Mouse (Mus musculus) limb, embryonic 13.5 days (tissue): ENCODE measurements around the gene Elmo2. TPM values are rescaled to one million over a fixed set of nuclear protein-coding genes. Genes with fewer than 3 reads are reported as not detected.

Source experiments
- ATAC-seq: fragments of 200-750 bp; cut with Nextera tagmentation; 2 replicates; pipeline ENCODE4 v1.8.0; 2017; ENCODE audit warnings: low read depth, moderate number of reproducible peaks, moderate TSS enrichment; ENCODE audit not compliant: low FRiP score
- H3K27ac ChIP-seq: fragments of 300-500 bp; sonication (generic); 2 replicates; pipeline ENCODE4 v1.5.1; 2015; ENCODE audit warnings: inconsistent platforms, mild to moderate bottlenecking, moderate library complexity
- H3K27me3 ChIP-seq: fragments of 300-500 bp; sonication (generic); 2 replicates; pipeline ENCODE4 v1.6.1; 2015; ENCODE audit warnings: mild to moderate bottlenecking, inconsistent platforms
- H3K36me3 ChIP-seq: fragments of 300-500 bp; sonication (generic); 2 replicates; pipeline ENCODE4 v1.6.1; 2015; ENCODE audit warnings: inconsistent platforms, mild to moderate bottlenecking, moderate library complexity
- H3K4me1 ChIP-seq: fragments of 300-500 bp; sonication (generic); 2 replicates; pipeline ENCODE4 v1.6.1; 2015; ENCODE audit warnings: inconsistent platforms
- H3K4me2 ChIP-seq: fragments of 300-500 bp; sonication (generic); replicated peaks from 2 replicates; pipeline ENCODE4 v1.6.1; 2015; ENCODE audit warnings: inconsistent platforms, mild to moderate bottlenecking, moderate library complexity
- H3K4me3 ChIP-seq: fragments of 300-500 bp; sonication (generic); 2 replicates; pipeline ENCODE4 v1.5.1; 2015; ENCODE audit warnings: moderate library complexity, mild to moderate bottlenecking, inconsistent platforms
- H3K9ac ChIP-seq: fragments of 300-500 bp; sonication (generic); 2 replicates; pipeline ENCODE4 v1.6.1; 2015; ENCODE audit warnings: mild to moderate bottlenecking, inconsistent platforms
- H3K9me3 ChIP-seq: fragments of 300-500 bp; sonication (generic); 2 replicates; pipeline ENCODE4 v1.6.1; 2016; ENCODE audit warnings: inconsistent platforms
- WGBS: fragments of 180-500 bp; shearing (Covaris S2); methylation state at CpG from one replicate; pipeline ENCODE4 v1.1.7; 2015; 5-methylcytosine and 5-hydroxymethylcytosine counted together
- polyA plus RNA-seq: library from polyadenylated mRNA; unstranded; fragments of >200 nt; fragmentation: Nextera tagmentation; extraction: Ambion mirVana; gene quantifications from 2 replicates; pipeline ENCODE4 v1.2.1, GENCODE M21; 2015

Elmo2 gene
- 83.0 and 86.4 TPM in 2 replicates for polyA plus RNA-seq

DNA sequence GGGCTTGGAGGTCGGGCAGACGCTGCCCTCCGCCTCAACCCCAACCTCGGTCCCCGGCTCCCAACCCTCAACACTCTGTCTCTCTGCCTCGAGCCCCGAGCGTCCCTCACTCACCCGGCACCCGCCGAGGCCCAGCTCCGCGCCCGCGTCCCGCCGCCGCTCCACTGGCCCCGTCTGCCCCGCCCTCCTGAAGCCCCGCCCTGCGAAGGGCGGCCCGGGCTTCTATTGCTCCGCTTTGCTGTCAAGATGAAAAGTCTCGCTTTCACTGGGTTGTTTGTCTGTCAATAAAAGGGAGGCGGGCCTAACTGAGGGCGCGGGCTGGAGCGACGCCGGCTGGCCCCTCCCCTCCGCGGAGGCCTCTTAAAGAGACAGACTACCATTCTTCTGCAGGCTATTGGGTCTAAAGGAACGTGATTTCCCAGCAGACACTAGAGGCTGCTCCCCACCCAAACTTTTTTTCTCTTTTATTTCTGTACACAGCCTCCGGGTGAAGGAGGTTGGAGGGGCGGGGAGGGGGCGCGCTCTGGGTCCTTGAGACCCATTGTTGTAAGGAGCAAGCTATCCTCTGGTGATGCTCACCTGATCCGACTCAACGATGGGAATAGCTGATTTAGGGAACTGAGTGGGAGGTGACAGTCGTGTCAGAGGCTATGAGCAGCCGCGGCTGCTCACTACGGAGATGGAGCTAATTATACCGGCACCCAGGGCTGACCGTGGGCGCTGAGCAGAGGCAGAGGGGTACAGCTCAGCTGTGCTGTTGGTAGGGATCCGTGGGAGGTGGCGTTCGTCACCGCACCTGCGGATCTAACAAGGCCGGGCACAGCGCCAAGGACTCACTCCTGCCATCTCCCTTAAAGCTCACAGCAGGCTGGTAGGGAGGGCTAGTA is at the start of gene Elmo2:
Gene Elmo2, minus strand, starts transcription at position 176 of the 887 bp plus-strand sequence.
- WGBS = under 1% methylated on average over 55 of the region's 55 CpGs
- peak within 1 kb of the TSS; percentile 94 for H3K4me2 ChIP-seq

GRCm38 (mm10) chr2:165376001-165376400 is 49.7 kb upstream of the Elmo2 start:
- ATAC-seq = no peak
- Histone ChIP-seq H3K9me3 (peaks cover 12% of the 10 kb centered on the region), H3K4me2 (no peak overlapping the region), H3K27me3 (no peaks in the 10 kb centered on the region), H3K36me3 (peaks cover 65% of the 10 kb centered on the region), H3K4me1 (no peaks in the 10 kb centered on the region), H3K4me3 (no peak overlapping the region), H3K9ac (no peak overlapping the region), H3K27ac (no peak overlapping the region)
- WGBS = 89% methylated on average over 4 of the region's 4 CpGs

More for the DNA sequence above, at the start of gene Elmo2:
- Histone ChIP-seq H3K9me3 (peaks cover 3% of the 10 kb centered on the region; the same call in 1 of the 2 replicates), H3K27ac (peak within 1 kb of the TSS; percentile 67), H3K4me1 (peaks cover 35% of the 10 kb centered on the region), H3K4me3 (peak within 1 kb of the TSS; percentile 94), H3K36me3 (0 out of 2 replicates have a peak, but pooled peaks cover 3% of the 10 kb centered on the region), H3K27me3 (0 out of 2 replicates have a peak, but pooled peaks cover 8% of the 10 kb centered on the region), H3K9ac (peak within 1 kb of the TSS; percentile 94)
- peak; percentile 100 for ATAC-seq

DNA sequence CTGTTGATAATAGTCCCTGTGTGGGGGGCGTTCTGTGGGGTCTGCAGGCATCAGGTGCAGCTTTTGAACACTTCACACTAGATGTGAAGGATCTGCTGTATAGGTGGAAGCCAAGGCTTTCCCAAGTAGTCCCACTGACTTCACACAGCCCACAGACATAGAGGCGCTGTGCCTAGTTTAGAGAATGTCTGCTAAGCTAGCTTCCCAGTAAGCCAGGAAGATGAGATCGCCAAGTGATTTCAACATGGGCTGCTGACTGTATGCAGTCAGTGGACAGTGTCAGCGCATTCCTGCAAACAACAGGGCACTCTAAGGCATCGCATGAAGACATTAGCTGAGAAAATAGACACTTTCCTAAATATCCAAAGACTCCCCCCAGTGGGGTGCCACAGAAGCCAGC is 49.2 kb upstream of the Elmo2 start:
- 89% methylated on average over 5 of the region's 5 CpGs for WGBS
- H3K27ac ChIP-seq = no peak overlapping the region
- no peak for ATAC-seq
- H3K4me1 ChIP-seq = no peaks in the 10 kb centered on the region
- H3K36me3 ChIP-seq = peaks cover 60% of the 10 kb centered on the region
- H3K9me3 ChIP-seq = peaks cover 7% of the 10 kb centered on the region
- H3K4me2 ChIP-seq = no peak overlapping the region
- no peak overlapping the region for H3K4me3 ChIP-seq
- no peaks in the 10 kb centered on the region for H3K27me3 ChIP-seq
- H3K9ac ChIP-seq = no peak overlapping the region

- peak overlapping the region; percentile 23; the same call in 1 of the 2 replicates for H3K4me2 ChIP-seq
- WGBS = 24% methylated on average over 3 of the region's 3 CpGs
- H3K36me3 ChIP-seq = peaks cover 20% of the 10 kb centered on the region
- no peak for ATAC-seq
- peaks cover 16% of the 10 kb centered on the region for H3K4me1 ChIP-seq
- H3K27ac ChIP-seq = no peak overlapping the region
- no peaks in the 10 kb centered on the region for H3K9me3 ChIP-seq
- H3K27me3 ChIP-seq = peaks cover 37% of the 10 kb centered on the region
- no peak overlapping the region for H3K9ac ChIP-seq
- no peak overlapping the region for H3K4me3 ChIP-seq
Measured at GRCm38 (mm10) chr2:165371066-165371465, 44.8 kb upstream of the Elmo2 start.

GRCm38 (mm10) chr2:165370348-165370747 is 44.1 kb upstream of the Elmo2 start:
- Histone ChIP-seq H3K27ac (no peak overlapping the region), H3K36me3 (peaks cover 12% of the 10 kb centered on the region), H3K4me2 (no peak overlapping the region), H3K4me1 (peaks cover 16% of the 10 kb centered on the region), H3K9me3 (no peaks in the 10 kb centered on the region), H3K9ac (no peak overlapping the region), H3K4me3 (no peak overlapping the region), H3K27me3 (peaks cover 41% of the 10 kb centered on the region)
- WGBS = 75% methylated on average over 3 of the region's 3 CpGs
- no peak for ATAC-seq

DNA sequence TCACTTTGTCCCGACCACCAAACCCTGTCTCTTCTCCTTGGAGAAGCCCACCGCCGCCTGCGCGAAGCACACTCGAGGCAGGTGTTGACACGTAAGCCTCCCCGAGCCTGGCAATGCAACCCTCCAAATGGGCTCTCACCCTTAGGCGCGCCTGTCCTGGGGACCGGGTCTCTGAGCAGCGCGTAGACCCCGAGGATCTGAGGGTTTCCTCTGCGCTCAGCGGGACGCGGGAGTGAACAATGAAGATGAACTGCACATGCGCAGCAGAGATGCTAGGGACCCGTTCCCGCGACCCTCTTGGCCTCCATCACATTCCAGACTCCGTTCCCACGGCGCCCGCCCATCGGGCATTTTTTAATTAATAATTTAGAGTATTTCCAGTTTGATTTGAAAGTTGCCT is 42.2 kb upstream of the Elmo2 start, which contains the start of gene Zfp663:
Gene Zfp663, minus strand, starts transcription at position 234 of the 400 bp plus-strand sequence.
- peak within 1 kb of the TSS; percentile 65 for H3K4me2 ChIP-seq
- H3K27me3 ChIP-seq = peaks cover 57% of the 10 kb centered on the region

DNA sequence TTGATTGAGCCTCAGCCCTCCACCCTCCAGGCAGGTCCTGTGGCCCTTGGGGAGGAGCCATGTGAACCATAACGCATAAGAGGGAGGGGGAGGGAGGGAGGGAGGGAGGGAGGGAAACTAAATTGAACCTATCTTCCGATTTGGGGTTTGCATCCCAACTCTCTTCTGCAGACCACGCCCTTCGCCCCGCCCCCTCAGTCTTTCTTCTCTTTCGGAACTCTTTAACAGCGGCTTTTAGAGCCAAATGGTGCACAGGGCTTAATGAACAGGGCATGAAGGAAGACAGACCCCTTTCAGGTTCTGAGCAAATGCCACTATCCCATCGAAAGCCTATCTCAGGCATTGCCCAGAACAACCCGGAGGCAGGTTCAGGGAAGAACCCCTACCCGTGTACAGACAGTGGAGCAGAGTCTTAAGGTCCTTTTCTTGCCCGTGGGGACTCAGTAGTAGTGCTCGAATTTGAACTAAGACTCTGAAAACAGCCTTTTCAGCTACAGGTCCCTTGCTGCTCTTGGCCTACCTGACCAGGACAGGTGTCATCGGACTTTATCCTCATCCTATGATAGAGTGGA is 41.7 kb upstream of the Elmo2 start:
- peaks cover 63% of the 10 kb centered on the region for H3K27me3 ChIP-seq
- 2% methylated on average over 13 of the region's 13 CpGs for WGBS

More for the DNA sequence above, 42.2 kb upstream of the Elmo2 start, which contains the start of gene Zfp663:
- H3K4me1 ChIP-seq = peaks cover 16% of the 10 kb centered on the region
- ATAC-seq = no peak
- no peak within 1 kb of the TSS for H3K27ac ChIP-seq
- 1% methylated on average over 27 of the region's 27 CpGs for WGBS
- H3K9ac ChIP-seq = no peak within 1 kb of the TSS; the same call in 1 of the 2 replicates
- no peaks in the 10 kb centered on the region for H3K9me3 ChIP-seq
- H3K36me3 ChIP-seq = no peaks in the 10 kb centered on the region
- H3K4me3 ChIP-seq = peak within 1 kb of the TSS; percentile 33

GRCm38 (mm10) chr2:165367047-165367520 is 40.8 kb upstream of the Elmo2 start:
- no peak for ATAC-seq
- peaks cover 16% of the 10 kb centered on the region for H3K4me1 ChIP-seq
- no peak overlapping the region for H3K27ac ChIP-seq
- H3K36me3 ChIP-seq = no peaks in the 10 kb centered on the region
- 8% methylated on average over 5 of the region's 8 CpGs for WGBS
- peaks cover 71% of the 10 kb centered on the region for H3K27me3 ChIP-seq
- no peak overlapping the region for H3K9ac ChIP-seq
- H3K9me3 ChIP-seq = no peaks in the 10 kb centered on the region
- H3K4me2 ChIP-seq = peak overlapping the region; percentile 37; the same call in 1 of the 2 replicates
- peak overlapping the region; percentile 17 for H3K4me3 ChIP-seq

More for the DNA sequence above, 41.7 kb upstream of the Elmo2 start:
- H3K27ac ChIP-seq = no peak overlapping the region
- no peaks in the 10 kb centered on the region for H3K9me3 ChIP-seq
- no peaks in the 10 kb centered on the region for H3K36me3 ChIP-seq
- peak overlapping the region; percentile 33 for H3K4me3 ChIP-seq
- H3K9ac ChIP-seq = no peak overlapping the region; the same call in 1 of the 2 replicates
- peak overlapping the region; percentile 65 for H3K4me2 ChIP-seq
- no peak for ATAC-seq
- H3K4me1 ChIP-seq = peaks cover 16% of the 10 kb centered on the region

DNA sequence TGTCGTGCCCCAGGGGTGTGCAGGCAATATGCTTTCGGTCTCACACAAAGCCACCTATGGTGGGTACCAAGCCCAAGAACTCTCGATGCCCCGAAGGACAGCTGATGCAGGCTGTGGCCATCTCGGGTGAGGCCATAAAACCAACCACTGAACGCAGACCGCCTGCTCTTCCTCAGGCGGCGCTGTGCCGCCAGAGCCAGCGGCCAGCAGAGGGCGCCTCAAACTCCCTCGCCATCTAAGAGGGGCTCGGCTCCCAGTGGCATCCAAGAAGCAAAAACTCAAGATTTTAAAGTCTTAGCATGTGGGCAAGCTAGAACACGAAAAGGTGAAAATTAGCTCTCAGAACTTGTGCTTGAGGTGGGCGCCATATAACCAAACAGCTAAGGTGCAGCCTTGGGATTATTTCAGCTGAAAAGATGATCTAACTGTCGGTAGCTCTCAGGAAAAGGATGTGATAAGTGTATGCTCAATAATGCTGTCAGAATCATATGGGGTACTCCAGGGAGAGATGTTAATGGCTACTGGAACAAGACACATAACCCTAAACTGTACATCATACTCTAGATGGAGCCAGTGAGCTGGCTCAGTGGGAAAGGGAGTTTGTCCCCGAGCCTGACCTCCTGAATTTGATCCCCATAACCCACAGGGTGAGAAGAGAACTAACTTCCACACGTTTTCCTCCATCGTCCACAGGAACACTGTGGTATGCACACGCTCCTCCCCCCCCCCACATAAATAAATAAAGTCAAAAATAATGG is 38.2 kb upstream of the Elmo2 start:
- Histone ChIP-seq H3K4me2 (peak overlapping the region; percentile 53), H3K9me3 (no peaks in the 10 kb centered on the region), H3K9ac (no peak overlapping the region), H3K36me3 (no peaks in the 10 kb centered on the region), H3K4me1 (peaks cover 16% of the 10 kb centered on the region), H3K27ac (no peak overlapping the region), H3K4me3 (peak overlapping the region; percentile 17), H3K27me3 (peaks cover 76% of the 10 kb centered on the region)
- WGBS = 14% methylated on average over 21 of the region's 21 CpGs
- ATAC-seq = no peak

DNA sequence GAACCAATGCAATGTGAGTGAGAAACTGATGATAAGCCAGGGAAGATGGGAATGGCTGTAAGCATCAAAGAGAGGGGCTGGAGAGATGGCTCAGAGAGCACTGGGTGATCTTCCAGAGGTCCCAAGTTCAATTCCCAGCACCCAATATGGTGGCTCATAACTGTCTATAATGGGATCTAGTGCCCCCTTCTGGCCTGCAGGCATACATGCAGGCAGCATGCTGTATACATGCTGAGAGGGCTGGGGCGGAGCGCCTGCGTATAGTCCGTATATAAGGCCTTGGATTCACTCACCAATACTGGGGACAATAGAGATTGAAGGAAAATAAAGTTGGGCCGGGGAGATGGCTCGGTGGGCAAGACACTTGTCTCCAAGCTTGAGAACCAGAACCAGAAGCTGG is 37.0 kb upstream of the Elmo2 start:
- peaks cover 66% of the 10 kb centered on the region for H3K27me3 ChIP-seq
- H3K36me3 ChIP-seq = no peaks in the 10 kb centered on the region
- no peak overlapping the region for H3K9ac ChIP-seq
- H3K4me1 ChIP-seq = peaks cover 12% of the 10 kb centered on the region
- no peak for ATAC-seq
- no peaks in the 10 kb centered on the region for H3K9me3 ChIP-seq
- WGBS = 78% methylated on average over 6 of the region's 6 CpGs
- no peak overlapping the region for H3K4me3 ChIP-seq
- no peak overlapping the region for H3K4me2 ChIP-seq
- H3K27ac ChIP-seq = no peak overlapping the region

GRCm38 (mm10) chr2:165360861-165361260 is 34.6 kb upstream of the Elmo2 start:
- Histone ChIP-seq H3K4me1 (no peaks in the 10 kb centered on the region), H3K9ac (no peak overlapping the region), H3K27ac (no peak overlapping the region), H3K4me2 (no peak overlapping the region), H3K9me3 (no peaks in the 10 kb centered on the region), H3K36me3 (no peaks in the 10 kb centered on the region), H3K27me3 (peaks cover 44% of the 10 kb centered on the region), H3K4me3 (no peak overlapping the region)
- 0% methylated on average over 1 of the region's 1 CpGs for WGBS
- peak; percentile 64; the same call in 1 of the 2 replicates for ATAC-seq
